Mouse (Mus musculus) liver, embryonic 13.5 days (tissue): ENCODE measurements around the gene Atp2c2. TPM values are rescaled to one million over a fixed set of nuclear protein-coding genes. Genes with fewer than 3 reads are reported as not detected.

ENCODE experiments used
- ATAC-seq: fragments of 200-750 bp; cut with Nextera tagmentation; 2 replicates; pipeline ENCODE4 v1.8.0; 2017; ENCODE audit warnings: low read depth, mild to moderate bottlenecking, moderate number of reproducible peaks, moderate library complexity
- DNase-seq: peaks from one replicate; pipeline ENCODE4 v3.0.0; 2022
- H3K27ac ChIP-seq: fragments of 300-500 bp; sonication (generic); 2 replicates; pipeline ENCODE4 v1.5.1; 2015; ENCODE audit warnings: moderate library complexity, mild to moderate bottlenecking, inconsistent platforms
- H3K27me3 ChIP-seq: fragments of 300-500 bp; sonication (generic); 2 replicates; pipeline ENCODE4 v1.6.1; 2015; ENCODE audit warnings: mild to moderate bottlenecking, inconsistent platforms
- H3K36me3 ChIP-seq: fragments of 300-500 bp; sonication (generic); 2 replicates; pipeline ENCODE4 v1.6.1; 2015; ENCODE audit warnings: mild to moderate bottlenecking, inconsistent platforms
- H3K4me1 ChIP-seq: fragments of 300-500 bp; sonication (generic); replicated peaks from 2 replicates; pipeline ENCODE4 v1.6.1; 2015; ENCODE audit warnings: inconsistent platforms
- H3K4me2 ChIP-seq: fragments of 300-500 bp; sonication (generic); 2 replicates; pipeline ENCODE4 v1.6.1; 2015; ENCODE audit warnings: inconsistent platforms, mild to moderate bottlenecking, moderate library complexity
- H3K4me3 ChIP-seq: fragments of 300-500 bp; sonication (generic); replicated peaks from 2 replicates; pipeline ENCODE4 v1.5.1; 2015; ENCODE audit warnings: mild to moderate bottlenecking, inconsistent platforms
- H3K9ac ChIP-seq: fragments of 300-500 bp; sonication (generic); 2 replicates; pipeline ENCODE4 v1.6.1; 2015; ENCODE audit warnings: mild to moderate bottlenecking, inconsistent platforms
- H3K9me3 ChIP-seq: fragments of 300-500 bp; sonication (generic); replicated peaks from 2 replicates; pipeline ENCODE4 v1.6.1; 2016; ENCODE audit warnings: inconsistent platforms
- WGBS: fragments of 180-500 bp; shearing (Covaris S2); methylation state at CpG from one replicate; pipeline ENCODE4 v1.1.7; 2015; ENCODE audit not compliant: insufficient replicate concordance; 5-methylcytosine and 5-hydroxymethylcytosine counted together
- polyA plus RNA-seq: library from polyadenylated mRNA; unstranded; fragments of >200 nt; fragmentation: Nextera tagmentation; extraction: Ambion mirVana; gene quantifications from 2 replicates; pipeline ENCODE4 v1.2.1, GENCODE M21; 2015

Atp2c2 gene
- polyA plus RNA-seq, 1 experiment from 2014 or later: 0.07 TPM

DNA sequence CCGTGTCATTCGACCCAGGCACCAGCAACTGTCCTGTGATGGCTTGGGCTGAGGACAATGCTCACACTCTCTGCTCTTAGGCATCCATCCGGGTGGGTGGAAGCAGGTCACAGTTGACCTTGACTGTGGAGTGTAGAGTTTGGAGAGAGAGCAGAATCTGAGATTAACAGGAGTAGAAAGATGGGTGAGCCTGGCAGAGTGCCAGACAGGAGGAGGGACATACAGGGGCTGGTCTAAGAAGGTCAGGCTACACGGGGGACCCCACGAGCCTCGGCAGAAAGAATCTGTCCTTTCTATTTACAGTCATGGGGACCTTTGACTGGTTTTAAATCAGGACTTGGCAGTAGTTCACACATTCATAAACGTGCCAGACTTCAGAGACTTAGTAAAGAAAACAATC is 3.2 kb downstream of the Atp2c2 start:
- DNase-seq (no peak), ATAC-seq (no peak)
- H3K9me3 ChIP-seq: no peaks in the 10 kb centered on the region
- peaks cover 17% of the 10 kb centered on the region for H3K4me1 ChIP-seq
- H3K27ac ChIP-seq: no peak overlapping the region
- no peaks in the 10 kb centered on the region for H3K36me3 ChIP-seq
- no peak overlapping the region for H3K9ac ChIP-seq
- no peak overlapping the region for H3K4me3 ChIP-seq
- H3K4me2 ChIP-seq: no peak overlapping the region
- 53% methylated on average over 7 of the region's 7 CpGs for WGBS
- peaks cover 57% of the 10 kb centered on the region for H3K27me3 ChIP-seq

DNA sequence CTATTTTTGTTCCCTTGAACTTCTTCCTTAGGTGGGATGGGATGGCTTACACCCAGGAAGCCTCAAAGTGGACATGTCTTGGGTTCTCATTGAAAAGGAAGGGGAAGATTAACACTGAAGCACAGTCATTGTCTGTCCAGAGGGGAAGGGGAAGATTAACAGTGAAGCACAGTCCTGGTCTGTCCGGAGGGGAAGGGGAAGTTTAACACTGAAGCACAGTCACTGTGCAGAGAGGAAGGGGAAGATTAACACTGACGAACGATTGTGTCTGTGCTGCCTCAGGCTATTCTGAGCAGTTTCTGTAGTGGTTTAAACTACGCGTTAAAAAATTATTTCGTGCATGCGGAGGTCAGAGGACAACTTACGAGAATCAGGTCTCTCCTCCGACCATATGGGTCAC is 7.3 kb downstream of the Atp2c2 start:
- no peak for ATAC-seq

DNA sequence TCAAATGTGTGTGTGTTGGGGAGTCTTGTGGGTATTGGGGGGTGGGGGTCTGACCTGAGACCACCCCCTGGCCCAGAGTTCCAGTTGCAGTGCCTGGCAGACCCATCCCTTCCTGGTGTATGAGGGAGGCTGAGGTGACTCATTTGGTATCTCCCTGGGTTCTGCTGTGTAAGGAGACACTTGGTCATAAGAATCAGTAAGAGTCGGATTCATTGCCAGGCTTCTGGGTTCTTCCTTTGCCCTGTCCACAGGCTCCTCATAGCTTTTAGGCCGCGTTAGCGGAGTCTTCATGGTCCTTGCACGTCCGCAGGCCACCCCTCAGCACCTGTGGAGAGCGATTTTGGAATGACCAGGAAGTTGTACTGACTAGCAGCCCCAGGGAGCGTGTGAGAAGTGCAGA is 8.7 kb downstream of the Atp2c2 start:
- Histone ChIP-seq H3K27me3 (0 out of 2 replicates have a peak, but pooled peaks cover 6% of the 10 kb centered on the region), H3K36me3 (no peaks in the 10 kb centered on the region), H3K27ac (no peak overlapping the region), H3K9ac (no peak overlapping the region), H3K4me1 (peaks cover 5% of the 10 kb centered on the region; the same call in 1 of the 2 replicates), H3K9me3 (no peaks in the 10 kb centered on the region), H3K4me3 (no peak overlapping the region), H3K4me2 (no peak overlapping the region)
- DNase-seq (no peak), ATAC-seq (no peak)
- 75% methylated on average over 8 of the region's 8 CpGs for WGBS

More for the DNA sequence above, 7.3 kb downstream of the Atp2c2 start:
- Histone ChIP-seq H3K4me3 (no peak overlapping the region), H3K4me1 (peaks cover 5% of the 10 kb centered on the region; the same call in 1 of the 2 replicates), H3K4me2 (no peak overlapping the region), H3K27me3 (peaks cover 17% of the 10 kb centered on the region), H3K9me3 (no peaks in the 10 kb centered on the region), H3K9ac (no peak overlapping the region), H3K36me3 (no peaks in the 10 kb centered on the region), H3K27ac (no peak overlapping the region)
- DNase-seq: no peak
- WGBS: 68% methylated on average over 9 of the region's 9 CpGs

DNA sequence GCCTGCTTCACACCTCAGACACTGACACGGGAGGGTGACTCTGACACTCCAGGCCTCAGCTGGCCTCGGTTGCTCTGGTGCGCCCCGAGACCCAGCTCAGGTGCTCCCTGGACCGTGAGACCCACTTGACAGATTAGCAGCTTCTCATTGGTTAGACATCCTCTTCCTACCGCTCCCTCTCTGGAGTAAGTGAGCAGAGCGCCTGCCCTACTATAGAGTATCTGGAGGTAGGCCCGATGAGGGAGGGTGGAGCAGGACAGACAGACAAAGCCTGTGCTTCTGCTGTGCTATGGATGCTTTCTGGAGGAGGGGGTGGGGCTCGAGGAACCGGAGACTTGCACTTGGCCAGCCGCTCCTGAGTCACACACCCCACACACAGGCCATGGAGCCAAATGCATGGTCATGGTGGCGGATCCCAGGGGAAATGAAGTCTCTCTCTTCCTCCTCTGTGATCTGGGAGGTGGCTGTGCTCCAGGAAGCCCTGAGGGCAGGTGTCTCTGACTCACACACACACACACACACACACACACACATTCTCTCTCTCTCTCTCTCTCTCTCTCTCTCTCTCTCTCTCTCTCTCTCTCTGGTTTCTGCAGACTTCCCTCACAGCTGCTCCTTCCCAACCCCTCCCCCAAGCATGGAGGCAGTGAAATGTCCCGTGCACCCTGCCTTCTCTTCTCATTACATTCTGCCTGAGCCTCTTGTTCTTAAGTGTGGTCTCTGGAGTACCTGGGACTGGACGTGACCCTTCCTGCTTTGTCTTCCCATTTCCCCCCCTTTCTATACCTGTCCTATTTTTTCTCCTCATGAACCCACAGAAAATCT is 9.3 kb downstream of the Atp2c2 start:
- no peaks in the 10 kb centered on the region for H3K9me3 ChIP-seq
- ATAC-seq (no peak), DNase-seq (no peak)
- peaks cover 11% of the 10 kb centered on the region; the same call in 1 of the 2 replicates for H3K27me3 ChIP-seq
- no peaks in the 10 kb centered on the region for H3K36me3 ChIP-seq
- no peak overlapping the region for H3K9ac ChIP-seq
- peaks cover 5% of the 10 kb centered on the region; the same call in 1 of the 2 replicates for H3K4me1 ChIP-seq
- no peak overlapping the region for H3K4me3 ChIP-seq
- WGBS: 62% methylated on average over 14 of the region's 14 CpGs
- H3K4me2 ChIP-seq: no peak overlapping the region
- no peak overlapping the region for H3K27ac ChIP-seq

DNA sequence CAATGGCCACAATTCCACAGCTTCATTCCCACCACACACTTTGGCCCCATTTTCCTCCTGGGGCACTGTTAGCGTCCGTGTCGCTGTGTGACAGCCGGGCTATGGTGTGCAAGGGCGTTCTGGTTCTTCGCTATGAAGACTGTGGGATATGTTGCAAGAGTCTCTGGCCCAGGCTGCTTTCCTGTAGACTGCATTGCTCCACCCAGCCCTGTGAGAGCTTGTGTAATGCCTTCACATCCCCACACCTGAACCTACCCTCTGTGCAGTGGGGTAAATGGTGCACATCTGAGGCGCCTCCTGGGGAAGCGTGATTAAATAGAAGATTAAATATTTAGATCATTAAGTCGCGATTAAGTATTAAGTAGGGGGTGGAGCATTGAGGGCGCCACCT is 9.9 kb downstream of the Atp2c2 start:
- H3K36me3 ChIP-seq: no peaks in the 10 kb centered on the region
- no peak overlapping the region for H3K27ac ChIP-seq
- H3K4me1 ChIP-seq: peaks cover 5% of the 10 kb centered on the region; the same call in 1 of the 2 replicates
- WGBS: 59% methylated on average over 11 of the region's 11 CpGs
- H3K9ac ChIP-seq: no peak overlapping the region
- ATAC-seq: 0 out of 2 replicates have a peak, but pooled peaks have one; percentile 37
- H3K9me3 ChIP-seq: no peaks in the 10 kb centered on the region
- peaks cover 14% of the 10 kb centered on the region; the same call in 1 of the 2 replicates for H3K27me3 ChIP-seq
- no peak overlapping the region for H3K4me2 ChIP-seq
- H3K4me3 ChIP-seq: no peak overlapping the region
- DNase-seq: no peak

DNA sequence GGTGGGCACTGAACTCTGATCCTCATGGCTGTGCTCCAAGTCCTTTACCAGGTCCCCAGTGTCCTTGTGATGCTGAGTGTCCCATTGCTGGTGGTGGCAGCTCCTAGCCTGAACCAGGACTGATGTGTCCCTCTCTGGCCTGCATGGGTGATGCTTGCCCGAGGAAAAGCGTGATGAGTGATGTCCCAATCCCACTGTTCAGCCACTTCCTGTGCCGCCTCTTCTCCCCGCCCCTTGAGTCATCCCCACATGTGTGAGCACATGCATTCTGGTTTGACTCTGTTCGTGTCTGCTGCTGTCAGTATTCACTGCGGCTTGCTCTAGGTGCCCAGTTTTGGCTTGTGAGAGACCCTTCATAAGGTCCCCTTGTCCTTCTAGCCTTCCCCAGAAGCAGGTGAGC is 12.4 kb downstream of the Atp2c2 start:
- ATAC-seq: no peak
- H3K4me3 ChIP-seq: no peak overlapping the region
- DNase-seq: no peak

DNA sequence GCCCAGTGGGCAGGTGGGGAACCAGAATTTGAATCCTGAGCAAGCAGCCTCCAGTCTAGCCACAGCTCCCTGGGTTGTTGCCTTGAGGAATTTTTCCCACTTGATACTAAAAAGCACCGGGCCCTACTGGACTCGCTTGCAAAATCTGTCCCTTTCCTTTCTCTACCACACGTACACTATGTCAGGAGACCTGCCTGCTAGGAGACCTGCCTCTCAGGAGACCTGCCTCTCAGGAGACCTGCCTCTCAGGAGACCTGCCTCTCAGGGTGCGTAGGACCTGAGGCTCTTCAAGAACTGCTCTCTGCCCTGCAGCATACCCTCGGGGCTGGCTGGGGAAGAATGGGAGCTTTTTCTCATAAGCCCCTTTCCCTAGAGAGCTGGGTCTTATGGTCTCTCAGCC is 13.6 kb downstream of the Atp2c2 start:
- no peak overlapping the region for H3K4me2 ChIP-seq
- H3K9ac ChIP-seq: no peak overlapping the region
- peaks cover 22% of the 10 kb centered on the region; the same call in 1 of the 2 replicates for H3K27me3 ChIP-seq
- no peaks in the 10 kb centered on the region for H3K36me3 ChIP-seq
- H3K27ac ChIP-seq: no peak overlapping the region
- DNase-seq (no peak), ATAC-seq (no peak)
- no peak overlapping the region for H3K4me3 ChIP-seq
- H3K4me1 ChIP-seq: peaks cover 20% of the 10 kb centered on the region
- WGBS: 71% methylated on average over 5 of the region's 5 CpGs
- H3K9me3 ChIP-seq: no peaks in the 10 kb centered on the region

More for the DNA sequence above, 12.4 kb downstream of the Atp2c2 start:
- Histone ChIP-seq H3K27ac (no peak overlapping the region), H3K27me3 (peaks cover 22% of the 10 kb centered on the region; the same call in 1 of the 2 replicates), H3K9me3 (no peaks in the 10 kb centered on the region), H3K36me3 (no peaks in the 10 kb centered on the region), H3K4me2 (no peak overlapping the region), H3K9ac (no peak overlapping the region), H3K4me1 (peaks cover 16% of the 10 kb centered on the region)
- WGBS: 55% methylated on average over 6 of the region's 6 CpGs

DNA sequence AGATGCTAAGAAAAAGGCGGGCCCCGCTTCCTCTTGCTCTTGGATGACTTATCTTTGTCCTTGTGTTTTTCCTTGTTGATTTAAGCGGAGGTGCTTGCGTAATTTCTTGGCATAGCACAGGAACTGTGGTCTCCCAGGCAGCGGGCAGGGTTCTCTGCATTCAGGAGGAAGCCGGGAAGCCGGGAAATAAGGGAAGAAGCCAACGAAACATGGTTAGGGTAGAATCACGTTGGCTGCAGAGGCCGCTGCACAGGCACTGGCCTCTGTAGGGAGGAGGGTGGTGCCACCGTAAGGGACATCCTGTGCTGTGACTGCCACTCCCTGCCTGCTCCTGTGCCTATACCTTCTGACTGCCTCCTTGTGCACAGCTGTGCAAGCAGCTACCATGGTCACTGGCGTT is 15.4 kb downstream of the Atp2c2 start:
- 0 out of 2 replicates have a peak, but pooled peaks have one; percentile 19 for ATAC-seq
- Histone ChIP-seq H3K9ac (no peak overlapping the region), H3K4me1 (peaks cover 15% of the 10 kb centered on the region), H3K27ac (no peak overlapping the region), H3K36me3 (no peaks in the 10 kb centered on the region), H3K4me2 (no peak overlapping the region), H3K9me3 (no peaks in the 10 kb centered on the region), H3K27me3 (peaks cover 22% of the 10 kb centered on the region; the same call in 1 of the 2 replicates), H3K4me3 (no peak overlapping the region)
- no peak for DNase-seq
- 37% methylated on average over 12 of the region's 12 CpGs for WGBS

DNA sequence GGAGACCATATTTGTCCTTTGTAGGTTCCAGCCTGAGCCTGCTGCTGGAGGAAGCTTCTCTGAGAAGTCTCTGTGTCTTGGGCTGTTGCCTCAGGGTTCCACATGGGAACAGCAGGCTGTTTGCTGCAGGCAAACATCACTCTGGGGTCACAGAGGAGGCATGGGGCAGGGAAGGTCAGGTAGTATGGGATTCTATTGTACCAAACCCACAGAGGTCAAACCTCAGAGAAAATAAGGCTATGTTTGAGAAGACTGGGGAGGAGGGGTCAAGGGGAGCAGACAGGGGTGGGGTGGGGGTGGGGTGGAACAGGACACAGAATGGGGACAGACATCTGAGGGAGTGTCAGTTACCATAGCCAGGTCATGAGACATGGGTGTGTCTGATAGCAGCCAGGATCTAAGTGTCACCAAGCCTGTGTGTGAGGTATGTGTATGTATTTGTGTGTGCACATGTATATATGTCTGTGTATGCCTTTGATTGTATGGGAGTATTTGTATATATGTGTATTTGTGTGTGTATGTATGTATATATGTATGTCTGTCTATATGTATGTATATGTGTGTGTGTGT is 17.0 kb downstream of the Atp2c2 start:
- Histone ChIP-seq H3K9ac (no peak overlapping the region), H3K9me3 (no peaks in the 10 kb centered on the region), H3K4me2 (no peak overlapping the region), H3K4me3 (no peak overlapping the region), H3K4me1 (peaks cover 15% of the 10 kb centered on the region), H3K27ac (no peak overlapping the region), H3K27me3 (peaks cover 22% of the 10 kb centered on the region; the same call in 1 of the 2 replicates), H3K36me3 (no peaks in the 10 kb centered on the region)
- DNase-seq: no peak
- no peak for ATAC-seq

DNA sequence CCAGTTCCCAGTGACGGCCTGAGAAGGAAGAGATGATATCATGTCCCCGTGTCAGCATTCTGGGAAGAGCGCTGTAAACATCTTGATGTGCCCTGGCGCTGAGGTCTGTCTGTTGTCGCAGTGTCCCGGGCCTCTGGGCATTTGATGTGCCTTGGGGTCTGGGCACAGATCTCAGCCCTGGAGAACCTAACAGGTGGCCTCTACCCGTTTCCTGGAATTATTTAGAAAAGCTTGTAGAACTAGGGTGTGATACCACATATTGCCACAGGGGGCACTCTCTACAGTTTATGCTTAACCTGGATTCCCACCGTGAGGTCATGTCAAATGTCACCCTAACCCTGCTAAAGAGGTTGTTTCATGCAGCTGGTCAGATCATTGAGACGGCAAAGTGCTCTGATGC is 18.0 kb downstream of the Atp2c2 start:
- DNase-seq (no peak), ATAC-seq (no peak)
- Histone ChIP-seq H3K27me3 (peaks cover 24% of the 10 kb centered on the region; the same call in 1 of the 2 replicates), H3K4me3 (no peak overlapping the region), H3K9me3 (no peaks in the 10 kb centered on the region), H3K9ac (no peak overlapping the region), H3K4me2 (no peak overlapping the region), H3K36me3 (no peaks in the 10 kb centered on the region), H3K4me1 (peaks cover 15% of the 10 kb centered on the region), H3K27ac (no peak overlapping the region)
- WGBS: 42% methylated on average over 9 of the region's 9 CpGs

DNA sequence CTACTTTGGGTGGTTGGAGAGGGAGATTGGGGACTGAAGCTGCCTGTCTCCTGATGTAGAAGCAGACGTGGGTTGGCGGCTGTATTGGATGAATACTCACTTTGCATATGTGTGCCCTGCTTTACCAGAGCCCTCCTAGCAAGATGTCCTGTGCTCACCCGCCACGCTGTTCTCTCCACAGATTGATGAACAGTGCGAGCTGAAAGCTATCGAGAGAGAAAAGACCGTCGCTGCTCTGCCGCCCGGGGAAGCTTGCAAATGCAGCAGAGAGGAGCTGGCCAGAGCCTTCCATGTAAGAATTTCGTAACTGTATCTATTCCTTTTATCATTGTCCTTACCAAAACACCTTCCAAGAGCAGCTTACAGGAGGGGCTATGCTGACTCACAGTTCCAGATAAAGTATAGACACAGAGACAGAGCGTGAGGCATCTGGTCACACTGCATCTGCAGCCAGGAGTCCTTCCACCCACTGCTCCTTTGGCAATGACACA is 19.2 kb downstream of the Atp2c2 start:
- DNase-seq (no peak), ATAC-seq (no peak)
- Histone ChIP-seq H3K9ac (no peak overlapping the region), H3K27ac (no peak overlapping the region), H3K36me3 (no peaks in the 10 kb centered on the region), H3K4me3 (no peak overlapping the region), H3K4me2 (no peak overlapping the region), H3K27me3 (peaks cover 18% of the 10 kb centered on the region), H3K4me1 (peaks cover 15% of the 10 kb centered on the region), H3K9me3 (no peaks in the 10 kb centered on the region)
- WGBS: 60% methylated on average over 12 of the region's 12 CpGs
